Mouse (Mus musculus) monocyte, adult 5-6 weeks (primary cell): ENCODE results near the gene Hspa2. TPM values are rescaled to one million over a fixed set of nuclear protein-coding genes. Genes with fewer than 3 reads are reported as not detected.
A peak's percentile ranks its signal among the peaks of the same experiment; 100 is the strongest.

Experiments
- ATAC-seq: fragments of 153-309, 156-312 bp; replicated peaks from 2 replicates; pipeline ENCODE4 v1.8.0; 2017; ENCODE audit warnings: mild to moderate bottlenecking; ENCODE audit not compliant: low TSS enrichment, insufficient number of reproducible peaks, severe bottlenecking, poor library complexity, low FRiP score
- total RNA-seq: library from RNA; stranded (forward); fragments of 200-1000, 200-491, 200-594 nt; gene quantifications from 3 replicates; pipeline ENCODE4 v1.2.3, GENCODE M21; 2017

Gene Hspa2
- total RNA-seq, 1 experiment from 2014 or later, result 11.9 TPM

DNA sequence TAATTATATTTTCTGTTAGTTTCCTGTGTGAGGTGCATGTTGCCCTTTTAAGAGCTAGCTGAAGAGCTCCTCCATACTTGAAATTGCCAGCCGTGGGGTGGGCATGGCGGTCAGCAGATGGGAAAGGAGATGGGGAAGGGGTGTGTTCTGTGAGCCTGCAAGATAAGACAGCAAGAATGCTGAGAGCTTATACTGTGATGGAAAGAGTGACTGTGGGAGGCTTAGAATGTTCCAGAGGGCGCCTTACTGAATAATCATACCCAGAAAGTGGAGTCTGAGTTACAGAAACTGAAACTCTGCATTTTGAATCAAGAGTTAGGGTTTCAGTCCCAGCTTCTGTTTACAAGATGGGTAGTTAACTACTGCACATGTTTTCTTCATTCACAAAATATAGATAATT is 28.5 kb upstream of the Hspa2 start:
- no peak for ATAC-seq

DNA sequence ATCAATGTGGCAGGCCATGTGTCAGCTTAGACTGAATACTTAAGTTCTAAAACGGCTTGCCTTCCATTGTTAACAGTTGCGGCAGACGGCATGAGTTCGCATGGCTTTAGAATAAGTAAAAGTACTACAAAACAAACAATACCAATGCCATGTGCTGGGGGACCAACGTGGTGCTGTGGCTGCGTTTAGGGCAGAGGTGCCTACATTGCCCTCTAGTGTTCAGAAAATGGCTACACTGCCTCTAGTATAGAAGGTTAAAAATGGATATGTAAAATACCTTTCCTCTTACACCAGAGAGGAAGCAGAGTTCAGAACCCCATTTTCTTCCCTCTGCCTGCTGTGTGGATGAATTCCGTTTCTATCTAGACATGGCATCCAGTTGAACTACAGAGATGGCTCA is 27.3 kb upstream of the Hspa2 start:
- peak; percentile 84 for ATAC-seq

DNA sequence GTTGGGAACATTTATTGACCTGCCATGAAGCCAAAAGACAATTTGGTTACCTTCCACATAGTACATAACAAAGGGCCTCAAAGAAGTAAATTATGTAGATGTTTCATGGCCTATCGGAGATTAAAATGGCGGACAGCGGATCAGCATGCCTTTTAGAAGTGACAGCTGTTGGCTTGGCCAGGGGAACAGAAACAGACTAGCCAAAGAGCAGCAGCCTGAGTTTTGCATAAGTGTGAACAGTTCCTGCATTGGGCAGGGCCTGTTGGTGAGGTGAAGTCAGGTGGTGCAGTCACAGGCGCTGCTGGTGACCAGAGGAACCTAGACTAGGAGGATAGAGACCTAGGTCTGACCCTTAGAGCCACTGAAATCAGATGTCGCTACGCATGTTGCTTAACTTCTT is 26.9 kb upstream of the Hspa2 start:
- ATAC-seq, result peak; percentile 50

- ATAC-seq, result no peak
These were observed 26.2 kb upstream of the Hspa2 start for GRCm38 (mm10) chr12:76377726-76378125.

- no peak for ATAC-seq
These were observed 25.4 kb upstream of the Hspa2 start for GRCm38 (mm10) chr12:76378556-76378955.

GRCm38 (mm10) chr12:76380151-76380550 is 23.8 kb upstream of the Hspa2 start:
- ATAC-seq, result no peak

DNA sequence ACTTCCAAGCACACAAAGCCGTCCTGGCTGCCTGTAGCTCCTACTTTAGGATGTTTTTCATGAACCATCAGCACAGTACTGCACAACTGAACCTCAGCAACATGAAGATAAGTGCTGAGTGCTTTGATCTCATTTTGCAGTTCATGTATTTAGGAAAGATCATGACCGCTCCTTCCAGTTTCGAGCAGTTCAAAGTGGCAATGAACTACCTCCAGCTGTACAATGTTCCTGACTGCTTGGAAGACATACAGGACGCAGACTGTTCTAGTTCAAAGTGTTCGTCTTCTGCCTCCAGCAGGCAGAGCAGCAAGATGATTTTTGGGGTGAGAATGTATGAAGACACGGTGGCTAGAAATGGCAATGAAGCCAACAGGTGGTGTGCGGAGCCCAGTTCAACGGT is 18.6 kb upstream of the Hspa2 start:
- ATAC-seq, result no peak

DNA sequence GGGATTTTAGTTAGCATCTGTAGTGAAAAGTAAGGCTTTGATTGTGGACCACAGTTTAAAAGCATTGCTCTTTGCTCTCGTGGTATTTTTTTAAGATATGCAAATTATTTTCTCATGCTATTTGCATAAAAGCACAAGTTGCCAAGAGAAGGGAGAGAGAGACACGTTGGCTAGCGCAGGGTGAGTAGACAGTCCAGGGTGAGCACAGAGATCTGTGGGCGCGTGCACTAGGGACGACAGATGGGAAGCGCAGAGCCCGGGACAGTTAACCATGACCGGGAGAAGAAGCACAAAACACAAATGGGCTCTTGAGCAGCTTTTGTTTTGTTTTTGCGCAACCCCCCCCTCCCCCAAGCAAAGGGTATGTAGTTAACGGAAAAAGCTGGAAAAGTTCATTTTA is 15.2 kb upstream of the Hspa2 start:
- ATAC-seq, result no peak

- ATAC-seq, result no peak
These were observed 12.2 kb upstream of the Hspa2 start for GRCm38 (mm10) chr12:76391595-76392271.

DNA sequence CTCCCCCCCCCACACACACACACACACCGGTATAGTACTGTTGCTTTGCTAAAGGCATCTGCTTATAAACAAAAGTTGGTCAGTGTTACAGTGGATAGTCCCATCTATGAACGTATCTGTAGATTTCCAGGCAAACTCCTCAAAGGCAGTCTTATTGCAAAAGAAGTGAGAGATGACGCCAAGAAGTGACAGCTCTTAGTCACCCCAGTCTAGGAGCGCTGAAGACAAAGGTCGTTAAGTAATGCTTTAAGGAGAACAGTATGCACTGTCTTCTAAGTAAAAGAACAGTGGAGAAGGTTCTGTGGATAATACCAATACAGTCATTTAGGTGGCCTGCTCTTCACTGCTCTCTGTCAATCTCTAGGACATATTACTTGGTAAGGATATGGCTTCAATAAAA is 11.0 kb upstream of the Hspa2 start:
- no peak for ATAC-seq

GRCm38 (mm10) chr12:76397281-76397680 is 6.7 kb upstream of the Hspa2 start:
- ATAC-seq, result no peak

DNA sequence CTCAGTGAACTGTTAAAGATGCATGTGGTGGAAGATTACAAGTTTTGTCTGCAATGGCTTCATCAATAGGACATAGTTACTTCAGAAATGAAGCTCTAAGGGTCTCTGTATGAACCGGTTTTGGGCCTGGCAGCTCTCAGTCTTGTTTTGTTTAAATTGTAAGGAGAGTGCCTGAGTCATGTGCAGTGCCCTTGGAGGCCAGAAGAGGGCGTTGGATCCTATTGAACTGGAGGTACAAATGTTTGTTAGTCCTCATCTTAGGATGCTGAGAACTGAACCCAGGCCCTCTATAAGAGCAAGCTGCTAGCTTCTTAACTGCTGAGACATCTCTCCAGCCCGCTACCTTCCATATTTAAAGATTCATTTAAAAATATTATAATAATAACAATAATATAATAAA is 2.3 kb upstream of the Hspa2 start:
- ATAC-seq, result no peak

DNA sequence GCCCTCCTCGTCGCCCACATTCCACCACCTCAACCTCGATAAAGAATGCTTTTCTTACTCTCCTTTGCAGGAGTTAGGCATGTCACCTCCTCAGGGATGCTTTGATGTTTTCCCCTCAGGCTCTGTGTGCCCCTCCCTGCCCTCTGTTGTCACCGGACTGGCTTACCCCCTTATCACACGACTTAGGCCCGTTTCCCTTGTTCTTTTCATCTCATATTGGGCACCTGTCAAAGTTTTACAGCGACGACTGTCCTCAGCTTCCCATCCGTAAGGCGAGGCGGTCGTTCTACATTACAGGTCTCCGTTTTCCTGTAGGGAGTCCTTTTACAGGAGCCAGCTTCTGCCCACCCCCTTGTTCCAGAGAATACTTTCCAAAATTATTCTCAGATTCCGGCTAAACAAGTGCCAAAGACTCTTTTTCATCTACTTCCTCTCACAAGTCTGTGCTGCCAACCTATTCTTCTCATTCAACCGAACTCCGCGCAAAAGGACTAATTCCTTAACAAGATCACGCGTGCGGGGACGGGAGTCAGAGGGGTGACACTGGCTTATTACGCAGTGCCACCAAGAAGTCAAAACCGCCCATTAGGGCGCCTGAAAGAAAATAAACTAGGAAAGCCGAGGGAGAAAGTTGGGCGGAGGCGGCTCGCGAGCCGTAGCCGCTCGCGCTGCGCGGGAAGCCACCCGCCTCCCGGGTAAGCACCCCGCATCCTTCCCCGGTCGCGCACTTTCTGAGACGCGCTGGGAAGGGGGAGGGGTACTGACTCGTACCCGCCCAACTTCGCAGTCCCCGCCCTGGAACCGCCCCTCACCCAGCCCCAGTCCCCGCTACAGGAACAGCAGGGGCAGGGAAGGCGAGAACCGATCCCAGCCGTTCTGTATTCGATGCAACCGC is 738 bp upstream of the Hspa2 start:
- ATAC-seq, result peak; percentile 42

DNA sequence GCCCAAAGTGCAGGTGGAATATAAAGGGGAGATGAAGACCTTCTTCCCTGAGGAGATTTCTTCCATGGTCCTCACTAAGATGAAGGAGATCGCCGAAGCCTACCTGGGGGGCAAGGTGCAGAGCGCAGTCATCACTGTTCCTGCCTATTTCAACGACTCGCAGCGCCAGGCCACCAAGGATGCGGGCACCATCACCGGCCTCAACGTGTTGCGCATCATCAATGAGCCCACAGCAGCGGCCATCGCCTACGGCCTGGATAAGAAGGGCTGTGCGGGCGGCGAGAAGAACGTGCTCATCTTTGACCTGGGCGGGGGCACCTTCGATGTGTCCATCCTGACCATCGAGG is 833 bp downstream of the Hspa2 start:
- ATAC-seq, result no peak

GRCm38 (mm10) chr12:76405183-76405970 is 1.4 kb downstream of the Hspa2 start:
- ATAC-seq, result no peak

DNA sequence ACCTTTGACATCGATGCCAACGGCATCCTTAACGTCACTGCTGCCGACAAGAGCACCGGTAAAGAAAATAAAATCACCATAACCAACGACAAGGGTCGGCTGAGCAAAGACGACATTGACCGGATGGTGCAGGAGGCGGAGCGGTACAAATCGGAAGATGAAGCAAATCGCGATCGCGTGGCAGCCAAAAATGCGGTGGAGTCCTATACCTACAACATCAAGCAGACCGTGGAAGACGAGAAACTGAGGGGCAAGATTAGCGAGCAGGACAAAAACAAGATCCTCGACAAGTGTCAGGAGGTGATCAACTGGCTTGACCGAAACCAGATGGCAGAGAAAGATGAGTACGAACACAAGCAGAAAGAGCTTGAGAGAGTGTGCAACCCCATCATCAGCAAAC is 2.0 kb downstream of the Hspa2 start:
- ATAC-seq, result no peak

DNA sequence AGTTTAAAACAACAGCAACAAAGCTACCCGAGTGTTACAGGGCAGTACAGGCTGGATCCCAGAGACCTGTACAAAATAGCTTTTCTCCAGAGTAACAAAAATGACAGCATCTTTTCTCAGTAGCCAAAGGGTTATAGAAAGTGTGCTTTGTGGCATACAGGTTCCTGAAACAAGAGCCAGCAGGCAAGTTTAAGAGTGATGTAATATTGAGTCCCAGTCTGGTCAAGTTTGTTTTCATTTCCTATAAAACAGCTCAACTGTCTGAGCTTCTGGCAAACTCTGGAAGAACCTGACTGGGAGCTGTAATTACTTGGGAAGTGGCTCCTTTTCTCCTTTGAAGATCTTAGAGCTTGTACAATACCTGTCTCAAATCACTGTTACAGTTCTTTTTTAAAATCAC is 3.2 kb downstream of the Hspa2 start:
- ATAC-seq, result no peak

DNA sequence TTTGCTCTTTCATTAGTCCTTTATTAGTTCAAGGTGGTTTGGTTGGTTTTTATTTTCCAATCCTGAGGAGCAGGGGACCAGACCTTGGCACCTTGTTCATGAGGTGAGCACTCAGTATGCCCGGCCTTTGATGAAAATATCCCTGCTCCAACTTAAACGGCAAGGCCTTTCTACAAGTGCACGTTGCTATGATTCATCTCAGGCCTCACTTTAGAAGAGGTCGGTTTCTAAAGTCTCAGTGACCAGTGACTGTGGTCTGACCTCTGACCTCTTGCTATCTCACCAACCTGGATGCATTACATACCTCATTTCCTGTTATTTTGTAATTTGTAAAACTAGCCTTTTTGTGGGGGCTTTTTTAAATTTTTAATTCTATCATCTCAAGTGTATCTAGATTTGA is 5.2 kb downstream of the Hspa2 start:
- ATAC-seq, result no peak

DNA sequence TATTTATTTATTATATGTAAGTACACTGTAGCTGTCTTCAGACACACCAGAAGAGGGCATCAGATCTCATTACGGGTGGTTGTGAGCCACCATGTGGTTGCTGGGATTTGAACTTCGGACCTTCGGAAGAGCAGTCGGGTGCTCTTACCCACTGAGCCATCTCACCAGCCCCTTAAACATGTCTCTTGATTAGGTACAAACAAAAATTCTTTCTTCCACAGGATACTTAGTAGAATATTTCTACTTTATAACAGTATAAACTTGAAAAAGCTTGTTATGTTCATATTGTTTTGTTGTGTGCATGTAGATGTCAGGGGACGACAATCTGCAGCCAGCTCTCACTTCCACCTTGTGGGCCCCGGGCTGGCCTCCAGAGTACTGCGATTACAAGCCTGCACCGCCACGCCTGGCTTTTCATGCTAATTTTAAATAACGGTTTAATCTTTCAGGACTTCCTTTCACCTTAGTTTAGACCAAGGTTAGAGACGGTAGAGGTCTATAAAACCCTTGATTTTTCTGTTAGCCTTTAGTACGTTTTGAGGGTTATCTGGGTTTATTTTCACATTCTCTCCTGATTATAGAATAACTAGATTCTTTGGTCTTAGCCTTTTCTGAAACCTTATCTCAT is 11.5 kb downstream of the Hspa2 start:
- ATAC-seq, result no peak
